Mouse (Mus musculus) cortical plate, adult 2 months (tissue): Measurements from ENCODE around the gene Itpr1.

ENCODE experiments used
- CTCF ChIP-seq: fragments of 200-500 bp; IDR thresholded peaks from 2 replicates; pipeline ENCODE4 v1.5.1; 2011; ENCODE audit warnings: mild to moderate bottlenecking, control low read depth, low read length; ENCODE audit not compliant: insufficient read depth; ENCODE audit errors: extremely low read depth
- POLR2A ChIP-seq: fragments of 200-500 bp; IDR thresholded peaks from 2 replicates; pipeline ENCODE4 v1.6.1; 2011; ENCODE audit warnings: mild to moderate bottlenecking, low read length, control low read depth; ENCODE audit not compliant: insufficient read depth; ENCODE audit errors: extremely low read depth

- TF ChIP-seq CTCF (no peak), POLR2A (no peak)
These were observed 191.8 kb downstream of the Itpr1 start for GRCm38 (mm10) chr6:108404736-108405135.
